Mouse (Mus musculus): ENCODE measurements at regions not wholly inside any gene's neighbourhood (a gene's known extent, or its start where the extent isn't known, plus 50 kb on each side); places are given as distances from the start of the nearest gene placed in this dataset.

GRCm38 (mm10) chr12:79941828-79942227 is 171.0 kb downstream of the Zfp36l1 start:
- no peak for DNase-seq

DNA sequence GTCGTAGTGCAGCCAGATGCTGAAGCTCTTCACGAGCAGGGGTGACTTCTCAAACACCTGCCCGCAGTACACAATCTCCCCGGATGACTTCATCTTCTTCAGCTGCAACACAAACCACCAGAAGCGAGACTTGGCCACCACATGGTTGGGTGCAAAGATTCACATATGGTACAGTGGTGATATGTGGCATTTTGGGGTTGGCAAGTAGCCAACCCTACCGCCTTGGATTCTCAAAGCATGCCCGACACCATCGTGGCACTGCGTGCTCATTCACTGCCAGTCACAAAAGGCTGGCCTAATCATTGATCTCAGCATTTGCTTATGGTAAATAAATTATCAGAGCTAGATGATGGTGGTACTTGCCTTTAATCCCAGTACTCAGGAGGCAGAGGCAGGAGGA is 173.4 kb downstream of the Zfp36l1 start:
- DNase-seq, result no peak

DNA sequence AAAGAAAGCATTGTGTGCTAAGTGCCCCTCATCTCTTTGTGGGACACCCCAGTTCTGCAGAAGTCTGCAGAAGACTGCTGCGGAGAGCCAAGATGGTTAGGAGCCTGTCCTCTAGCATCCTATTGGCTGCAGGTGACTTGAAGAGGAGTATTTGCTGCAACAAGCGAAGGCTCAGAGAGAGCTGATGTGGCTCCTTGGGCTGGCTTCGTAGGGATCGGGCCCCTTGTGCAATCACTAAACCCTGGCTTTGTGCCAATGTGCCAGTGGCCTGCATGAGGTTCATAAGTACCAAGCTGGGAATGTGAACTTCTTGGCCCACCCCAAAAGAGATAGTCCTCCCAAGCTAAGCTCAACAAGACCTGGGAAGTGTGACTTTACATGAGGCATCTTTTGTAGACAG is 174.9 kb downstream of the Zfp36l1 start:
- no peak for DNase-seq

- DNase-seq, result peak; percentile 55 to 66
Observed at GRCm38 (mm10) chr12:79936698-79937097, 176.1 kb downstream of the Zfp36l1 start.

DNA sequence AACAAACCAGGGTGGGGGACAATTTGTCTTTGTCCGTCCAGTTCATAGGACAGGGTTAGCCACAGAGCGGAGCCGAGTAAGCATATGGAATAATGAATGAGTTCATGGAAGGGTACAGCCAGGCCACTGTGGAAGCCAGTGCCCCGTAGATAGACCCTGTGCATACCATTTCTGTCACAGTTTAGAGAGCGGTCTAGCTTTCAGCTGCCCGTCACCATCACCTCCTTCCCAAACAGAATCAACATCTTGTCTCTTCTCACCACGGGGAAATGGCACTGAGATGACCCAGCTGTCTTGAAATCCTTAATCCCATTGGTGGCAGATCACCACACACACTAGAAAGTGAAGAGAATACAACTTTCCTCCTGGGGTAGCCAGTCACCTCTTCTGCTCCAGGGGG is 178.7 kb downstream of the Zfp36l1 start:
- DNase-seq, result no peak

GRCm38 (mm10) chr12:79932905-79933304 is 179.9 kb downstream of the Zfp36l1 start:
- DNase-seq, result no peak

DNA sequence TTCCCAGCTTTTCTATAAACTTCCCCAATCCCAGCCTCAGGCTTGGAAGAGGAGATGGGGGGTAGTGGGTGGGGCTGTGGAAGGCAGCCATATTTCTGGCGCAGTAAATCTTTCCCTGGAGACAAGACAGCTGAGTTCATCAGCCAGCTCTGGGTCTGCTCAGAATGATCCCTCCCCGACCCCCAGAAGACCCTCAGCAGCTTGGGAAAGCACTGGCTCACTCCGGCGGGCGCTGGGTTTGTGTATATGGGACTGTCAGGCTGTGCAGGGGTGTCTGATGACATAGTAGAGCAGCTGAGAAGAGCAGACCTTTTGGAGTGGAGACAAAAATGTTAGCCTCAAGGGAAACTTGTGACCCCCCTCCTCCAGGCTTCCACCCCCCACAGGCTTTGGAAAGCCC is 181.4 kb downstream of the Zfp36l1 start:
- peak; percentile 71 to 77 for DNase-seq

GRCm38 (mm10) chr12:79929846-79930245 is 183.0 kb downstream of the Zfp36l1 start:
- no peak for DNase-seq

- peak; percentile 69 to 78 for DNase-seq
Observed at GRCm38 (mm10) chr12:79928739-79929380, 184.0 kb downstream of the Zfp36l1 start.

DNA sequence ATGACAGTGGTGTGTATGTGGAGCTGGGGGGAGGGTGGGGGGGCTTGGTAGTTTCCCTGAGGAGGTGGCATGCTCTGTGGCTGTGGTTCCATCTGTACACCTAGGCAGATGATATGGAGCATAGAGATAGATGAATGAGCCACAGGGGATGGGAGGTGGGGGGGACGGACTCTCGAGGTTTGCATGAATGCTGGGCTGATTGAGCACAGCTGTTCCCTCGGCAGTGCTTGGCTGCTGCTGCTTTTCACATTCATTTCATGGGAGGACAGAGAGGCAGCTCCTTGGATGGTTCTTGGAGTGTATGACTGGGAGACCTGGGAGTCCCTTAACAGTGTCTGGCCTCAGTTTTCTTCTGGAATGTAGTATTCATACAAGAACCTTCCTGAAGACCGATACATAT is 184.5 kb downstream of the Zfp36l1 start:
- peak; percentile 68 to 78 for DNase-seq

GRCm38 (mm10) chr12:79925704-79926588 is 186.9 kb downstream of the Zfp36l1 start:
- DNase-seq, result peak; percentile 79 to 84

- no peak for DNase-seq
Observed at GRCm38 (mm10) chr12:79924921-79925703, 187.7 kb downstream of the Zfp36l1 start.

GRCm38 (mm10) chr12:79923811-79924210 is 189.0 kb downstream of the Zfp36l1 start:
- no peak for DNase-seq

DNA sequence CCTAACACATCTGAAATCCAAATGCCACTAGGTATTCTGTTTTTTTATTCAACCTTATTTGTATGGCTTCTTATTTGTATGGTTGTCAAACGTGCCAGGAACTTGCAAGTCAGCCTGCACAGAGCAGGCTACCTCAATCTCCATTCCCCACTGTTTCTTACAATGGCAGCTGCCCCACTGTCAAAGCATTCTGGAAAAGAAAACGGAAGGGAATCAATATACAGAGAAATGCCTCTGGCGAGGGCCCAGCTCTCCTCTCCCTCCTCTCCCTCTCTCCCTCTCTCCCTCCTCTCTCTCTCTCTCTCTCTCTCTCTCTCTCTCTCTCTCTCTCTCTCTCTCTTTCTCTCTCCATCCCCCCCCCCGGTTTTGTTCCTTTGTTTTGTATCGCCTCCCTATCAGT is 191.0 kb downstream of the Zfp36l1 start:
- DNase-seq, result no peak

DNA sequence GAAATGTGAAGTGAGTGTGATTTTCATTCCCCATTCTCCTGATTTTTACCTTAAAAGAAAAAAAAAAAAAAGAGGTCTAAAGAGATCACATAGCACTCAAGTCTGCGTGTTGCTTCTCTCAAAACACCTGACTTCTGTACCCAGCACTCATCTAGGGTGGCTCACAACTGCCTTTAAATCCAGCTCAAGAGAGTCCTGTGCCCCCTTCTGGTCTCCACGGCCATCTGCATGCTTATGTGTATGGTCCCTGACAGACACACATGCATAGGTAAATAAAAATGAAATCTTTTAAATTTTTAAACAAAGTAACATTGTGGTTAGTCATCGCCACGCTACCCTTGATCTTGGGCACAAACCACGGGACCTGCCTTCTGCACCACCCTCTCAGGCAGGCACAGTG is 193.8 kb downstream of the Zfp36l1 start:
- DNase-seq, result no peak

DNA sequence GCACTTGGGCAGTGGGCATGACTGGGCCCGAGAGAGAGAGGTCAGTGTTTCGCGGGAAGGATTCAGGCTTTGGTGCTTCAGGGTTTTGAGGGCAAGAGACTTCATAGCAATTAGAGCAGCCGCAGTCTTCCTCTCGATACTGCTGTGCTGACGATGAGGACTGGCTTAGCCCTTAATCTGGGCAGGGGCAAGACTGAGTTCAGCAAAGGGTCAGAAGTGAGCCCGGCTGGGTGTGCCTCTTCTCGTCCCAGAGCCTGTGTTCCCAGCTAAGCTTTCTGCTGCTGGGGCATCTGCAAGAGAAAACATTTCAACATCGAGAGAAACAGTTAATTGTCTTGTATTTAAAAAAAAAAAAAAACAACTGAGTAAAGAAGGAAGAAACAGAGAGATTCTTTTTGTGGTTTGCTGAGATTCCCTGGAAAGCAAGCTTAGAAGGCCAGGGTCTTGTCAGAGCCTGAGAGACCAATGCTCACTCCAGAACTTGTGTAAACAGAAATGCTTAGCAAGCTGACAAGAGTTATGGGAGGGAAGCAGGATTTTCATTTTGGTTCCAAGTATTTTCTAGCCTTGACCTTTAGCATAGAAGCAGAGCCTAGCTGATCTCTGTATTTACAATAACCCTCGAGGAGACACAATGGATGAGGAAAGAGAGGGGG is 195.1 kb downstream of the Zfp36l1 start:
- DNase-seq, result no peak

DNA sequence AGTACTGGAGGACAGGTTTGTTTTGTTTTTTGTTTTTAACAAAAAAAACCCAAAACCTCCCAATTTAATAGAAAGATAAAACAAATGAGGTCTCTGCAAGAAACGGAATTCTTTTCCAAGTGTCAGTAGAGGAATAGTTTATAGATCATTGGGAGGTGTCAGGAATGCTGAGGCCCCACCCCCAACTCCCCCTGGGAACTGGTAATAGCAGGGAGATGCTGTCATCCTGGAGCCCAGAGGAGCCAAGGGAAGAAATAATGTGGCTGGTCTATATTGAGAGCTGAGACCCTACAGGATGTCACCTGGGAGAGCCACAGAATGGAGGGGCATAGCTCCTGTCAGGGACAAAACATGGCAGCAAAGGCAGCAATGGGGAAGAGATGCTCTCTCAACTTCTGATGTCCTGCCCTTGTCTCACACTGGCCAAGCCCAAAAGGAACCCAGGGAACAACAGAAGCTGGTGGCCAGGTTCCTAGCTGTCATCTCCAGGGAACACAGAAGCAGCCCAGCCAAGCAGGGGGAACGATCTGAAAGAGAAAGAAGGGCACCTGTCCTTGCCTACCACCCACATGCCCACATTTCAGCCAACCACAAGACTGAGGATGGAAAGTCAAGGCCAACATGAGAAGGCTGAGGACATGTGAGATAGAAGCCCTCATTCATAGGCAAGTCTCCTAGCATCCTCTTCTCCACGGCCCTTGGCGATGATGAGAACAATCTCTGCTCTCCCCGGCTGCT is 195.7 kb downstream of the Zfp36l1 start:
- DNase-seq, result peak in 1 of 2 experiments; percentile 44

DNA sequence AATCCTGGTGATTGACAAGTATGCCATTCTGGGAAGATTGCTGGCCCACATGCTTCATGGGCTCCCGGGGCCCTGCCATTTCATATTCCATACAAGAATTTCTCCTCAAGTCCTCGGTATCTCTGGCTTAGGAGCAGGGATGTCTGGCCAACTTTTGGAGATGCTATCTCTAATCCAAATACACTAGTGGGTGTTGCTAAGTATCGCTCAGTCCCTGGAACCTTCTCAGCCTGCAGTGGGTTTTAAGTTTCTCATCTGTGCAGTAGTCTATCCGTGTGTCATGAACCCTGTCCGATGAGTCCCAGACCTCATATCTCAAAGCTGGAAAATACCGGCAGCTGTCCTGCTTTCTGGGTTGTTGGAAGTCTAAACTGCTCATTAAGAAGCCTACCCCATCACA is 198.9 kb downstream of the Zfp36l1 start:
- DNase-seq, result no peak

- DNase-seq, result no peak
Observed at GRCm38 (mm10) chr12:79912281-79913063, 200.3 kb downstream of the Zfp36l1 start.

DNA sequence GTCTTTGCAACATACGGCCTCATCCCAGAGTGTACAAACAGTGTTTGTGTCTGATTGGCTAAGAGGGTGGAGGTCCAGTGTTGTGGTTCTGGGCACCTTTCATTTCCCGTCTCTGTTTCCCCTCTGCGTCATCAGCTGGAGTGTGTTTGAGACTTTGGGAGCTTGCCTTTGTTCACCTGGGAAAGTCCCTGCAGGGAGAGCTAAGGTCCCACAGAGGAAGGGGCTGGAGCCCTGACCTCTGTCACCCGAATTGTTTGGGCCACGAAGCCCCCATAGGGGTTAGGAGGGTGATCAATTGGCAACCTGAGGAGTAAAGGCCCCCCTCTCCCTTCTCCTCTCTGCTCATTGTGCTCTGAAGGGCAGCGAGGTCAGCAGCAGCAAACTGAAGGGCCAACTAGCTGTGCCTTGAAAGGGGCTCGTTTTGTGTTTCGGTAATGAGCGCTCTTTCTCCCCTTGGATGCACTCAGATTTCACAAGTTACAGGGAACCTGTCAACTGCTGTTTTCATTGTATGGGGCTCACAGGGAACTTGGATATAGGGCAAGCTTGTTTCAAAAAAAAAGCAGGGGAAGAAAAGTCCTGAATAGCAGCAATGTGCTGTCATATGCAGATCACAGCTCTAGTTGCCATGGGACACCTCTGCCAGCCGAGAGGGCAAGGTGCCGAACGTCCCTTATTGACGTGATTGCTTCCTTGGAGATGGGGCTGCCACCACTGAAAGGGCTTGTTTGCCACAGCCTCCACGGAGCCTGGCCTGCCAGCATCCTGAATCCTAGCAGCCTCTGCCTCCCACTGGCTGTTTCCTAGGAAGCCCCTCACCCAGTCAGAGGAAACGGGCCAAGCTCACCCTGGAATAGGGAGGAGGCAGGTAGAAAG is 201.7 kb downstream of the Zfp36l1 start:
- no peak for DNase-seq

All from kidney, postnatal 4 days (tissue).